Mouse (Mus musculus) heart, adult 8-10 months (tissue): ENCODE data around the gene Limk2. TPM values are rescaled to one million over a fixed set of nuclear protein-coding genes. Genes with fewer than 3 reads are reported as not detected.
A peak's percentile ranks its signal among the peaks of the same experiment; 100 is the strongest.

Experiments used
- DNase-seq: peaks from one replicate; pipeline ENCODE4 v3.0.0; 2022; ENCODE audit warnings: low spot score
- total RNA-seq, 4 experiments: library from RNA; stranded (reverse); gene quantifications; 2 replicates each; pipeline ENCODE4 v1.2.4; 2022

Limk2 gene
- total RNA-seq, 4 experiments from 2014 or later, result 16.7 to 25.5 (median 19.4) TPM

DNA sequence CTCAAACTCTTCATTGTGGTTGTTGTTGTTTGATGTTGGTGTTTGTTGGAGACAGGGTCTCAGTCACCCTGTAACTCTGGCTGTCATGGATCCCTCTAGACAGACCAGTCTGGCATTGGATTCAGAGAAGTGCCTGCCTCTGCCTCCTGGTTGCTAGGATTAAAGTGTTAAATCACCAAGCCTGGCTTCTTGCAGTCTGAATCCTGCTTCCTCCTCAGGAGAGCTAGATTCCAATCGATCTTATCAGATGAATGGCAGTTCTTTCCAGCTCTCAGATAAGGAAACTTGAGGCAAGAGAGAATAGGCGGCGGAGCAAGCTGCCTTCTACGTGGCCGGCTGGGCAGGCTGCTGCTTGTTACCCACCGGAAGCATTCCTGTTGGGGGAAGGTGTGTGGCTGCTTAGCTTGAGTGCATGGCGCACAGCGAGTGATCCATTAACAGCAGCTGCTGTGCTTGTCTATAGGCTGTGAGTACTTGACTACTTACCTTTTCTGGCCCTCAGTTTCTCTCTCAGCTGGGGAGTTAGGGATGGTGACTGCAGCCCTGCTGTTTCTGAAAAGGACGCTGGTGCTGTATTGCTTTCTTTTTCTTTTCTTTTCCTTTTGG, 74.2 kb downstream of the Limk2 start:
- no peak for DNase-seq

DNA sequence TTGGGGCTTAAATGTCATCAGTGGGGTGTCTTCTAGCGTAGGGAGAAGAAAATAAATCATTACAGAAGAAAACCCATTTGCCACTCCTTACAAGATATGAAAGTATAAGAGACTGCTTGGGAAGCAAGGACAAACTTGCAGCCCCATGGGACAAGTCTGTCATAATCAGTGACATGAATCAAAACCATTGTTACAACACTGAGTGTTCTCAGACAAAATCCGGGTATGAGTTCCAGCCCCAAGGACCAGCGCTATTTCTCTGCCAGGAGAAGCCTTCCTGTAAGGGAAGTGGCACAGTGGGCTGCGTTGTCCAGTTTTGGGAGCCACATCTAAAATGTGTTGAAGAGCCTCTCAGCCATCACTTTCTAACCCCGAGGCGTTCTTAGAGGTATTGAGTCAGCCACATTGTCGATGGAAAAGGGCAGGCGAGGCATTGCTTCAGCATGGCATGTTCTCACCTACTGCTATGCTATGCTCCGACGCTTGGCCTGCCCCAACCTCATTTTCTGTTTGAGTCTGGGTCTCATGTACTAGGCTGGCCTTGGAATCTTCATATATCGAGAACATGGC, 74.8 kb downstream of the Limk2 start:
- no peak for DNase-seq

DNA sequence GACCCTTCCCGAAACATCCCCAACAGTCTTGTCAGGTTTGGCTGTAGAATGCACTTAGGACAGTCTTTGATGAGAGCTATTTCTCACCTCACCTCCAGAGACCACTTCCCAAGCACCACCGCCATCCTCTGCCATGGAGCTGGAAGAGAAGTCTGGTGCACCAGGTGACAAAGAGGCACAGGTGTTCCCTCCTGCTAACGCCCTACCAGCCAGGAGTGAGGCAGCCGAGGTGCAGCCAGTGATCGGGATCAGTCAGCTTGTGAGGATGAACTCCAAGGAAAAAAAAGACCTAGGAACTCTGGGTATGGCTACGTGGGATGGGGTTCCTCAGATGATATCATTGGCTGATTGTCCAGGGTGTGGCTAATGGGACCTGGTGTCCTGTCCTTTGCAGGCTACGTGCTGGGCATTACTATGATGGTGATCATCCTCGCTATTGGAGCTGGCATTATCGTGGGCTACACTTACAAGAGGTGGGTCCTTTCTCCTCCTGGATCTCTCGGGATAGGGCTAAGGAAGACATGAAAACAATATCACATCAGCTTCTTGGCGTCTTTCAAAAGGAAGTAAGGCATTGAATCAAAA, 75.8 kb downstream of the Limk2 start:
- DNase-seq, result no peak

DNA sequence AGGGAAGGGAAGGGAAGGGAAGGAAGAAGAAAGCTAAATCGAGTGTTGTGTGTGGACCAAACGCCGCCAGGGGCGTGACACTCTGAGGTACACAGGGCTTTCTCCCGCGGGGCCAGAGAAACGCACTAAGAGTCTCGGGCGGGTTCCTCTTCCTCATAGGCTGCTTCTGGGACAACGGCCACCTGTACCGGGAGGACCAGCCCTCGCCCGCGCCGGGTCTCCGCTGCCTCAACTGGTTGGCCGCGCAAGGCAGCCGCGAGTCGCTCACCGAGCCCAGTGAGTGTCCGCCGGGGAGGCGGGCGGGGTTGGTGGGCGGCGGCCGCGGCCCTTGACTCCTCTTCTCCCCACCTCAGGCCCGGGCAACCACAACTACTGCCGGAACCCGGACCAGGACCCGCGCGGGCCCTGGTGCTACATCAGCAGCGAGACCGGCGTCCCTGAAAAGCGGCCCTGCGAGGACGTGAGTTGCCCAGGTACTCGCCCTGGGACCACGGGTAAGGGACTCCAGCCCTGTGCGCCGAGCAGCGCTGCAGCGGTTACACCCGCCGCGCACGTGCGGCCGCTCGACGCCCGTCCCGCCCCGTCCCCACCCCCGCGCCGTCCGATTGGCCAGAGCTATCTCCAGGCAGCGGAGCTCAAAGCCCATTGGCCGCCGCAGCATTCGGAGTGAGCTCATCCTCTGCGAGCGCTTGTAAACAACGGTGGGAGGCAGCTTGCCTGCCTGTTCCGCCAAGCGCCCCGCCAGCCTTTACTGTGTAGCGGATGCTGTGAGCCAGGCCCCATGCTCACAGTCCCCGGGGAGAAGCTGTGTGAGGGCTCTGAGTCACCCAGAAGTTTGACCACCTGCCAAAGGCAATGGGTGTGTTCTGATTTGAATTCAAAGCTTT, 77.0 kb downstream of the Limk2 start:
- peak; percentile 94 for DNase-seq

DNA sequence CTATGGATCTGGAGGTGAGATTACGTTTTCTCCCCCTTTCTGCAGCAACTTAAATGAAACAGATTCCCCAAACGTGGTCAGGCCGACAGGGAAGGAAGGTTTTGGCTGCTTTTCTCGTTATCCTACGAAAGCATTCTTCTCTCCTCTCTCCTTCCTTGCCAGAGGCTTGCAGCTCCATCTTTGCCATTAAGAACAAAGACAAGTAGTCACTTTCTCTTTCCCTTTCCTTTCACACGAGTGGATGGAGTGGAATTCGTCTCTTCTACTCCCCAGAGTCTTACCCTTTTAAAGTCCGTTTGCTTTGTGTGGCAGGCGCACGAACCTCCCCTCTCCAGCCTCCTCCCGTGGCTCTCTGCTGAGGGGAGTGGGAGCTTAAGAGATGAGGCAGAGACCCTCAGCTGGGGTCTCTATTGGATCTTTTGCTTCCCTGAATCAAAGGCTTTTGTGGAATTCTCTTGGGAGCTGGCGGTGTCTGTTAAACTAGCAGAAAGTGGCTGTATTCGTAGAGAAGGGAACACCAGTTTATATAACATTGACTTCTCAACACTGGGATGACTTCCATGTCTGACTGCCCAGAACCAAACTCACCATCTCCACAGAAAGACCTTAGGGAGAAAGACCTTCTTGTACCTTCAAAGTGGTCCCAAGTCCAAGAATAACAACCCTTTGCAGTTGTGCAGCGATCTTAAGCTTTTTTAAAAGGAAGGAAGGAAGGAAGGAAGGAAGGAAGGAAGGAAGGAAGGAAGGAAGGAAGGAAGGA, 77.8 kb downstream of the Limk2 start:
- no peak for DNase-seq

DNA sequence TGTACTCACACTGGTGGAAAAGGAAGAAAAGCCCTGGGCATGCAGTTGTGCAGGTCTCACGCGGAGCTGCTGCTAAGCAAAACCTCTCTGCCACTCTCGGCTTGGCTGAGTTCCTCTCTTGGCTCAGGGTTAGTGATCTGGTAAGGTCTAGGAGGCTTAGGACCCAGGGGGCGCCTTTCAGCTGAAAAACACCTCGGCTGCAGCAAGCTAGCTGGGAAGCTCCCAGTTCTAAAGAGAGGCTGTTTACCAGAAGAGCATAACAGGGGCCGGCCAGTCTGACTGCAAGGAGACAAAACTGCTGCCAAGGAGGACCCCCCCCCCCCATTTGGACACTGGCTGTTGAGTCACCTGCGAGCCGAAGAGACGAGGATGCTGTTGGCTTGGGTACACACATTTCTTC, 78.4 kb downstream of the Limk2 start:
- peak; percentile 90 for DNase-seq

DNA sequence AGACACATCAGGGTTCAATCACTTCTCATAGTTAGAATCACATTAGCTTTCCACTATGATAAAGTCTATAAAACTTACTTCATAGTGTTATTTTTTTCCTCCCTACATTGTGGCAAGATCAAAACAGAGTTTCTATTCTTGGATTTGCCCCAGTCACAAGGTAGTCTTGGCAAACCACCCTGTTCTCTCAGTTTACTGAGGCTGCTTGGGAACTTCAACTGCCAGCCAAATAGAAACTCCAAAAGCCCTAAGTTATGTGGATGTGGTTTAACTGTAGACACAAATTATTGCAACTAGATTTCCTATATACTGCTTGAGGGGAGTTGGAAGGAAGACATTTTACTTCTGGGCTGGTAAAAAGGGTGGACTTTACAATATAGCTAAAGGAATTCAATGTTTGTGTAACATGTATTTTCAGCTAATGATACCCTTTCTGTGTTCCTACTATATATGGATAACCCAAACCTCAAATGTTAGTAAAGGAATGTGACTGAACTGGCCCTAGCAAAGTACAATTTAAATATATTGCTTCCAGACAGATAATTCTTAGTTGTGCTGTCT, 79.0 kb downstream of the Limk2 start, which contains the start of gene Pik3ip1:
Pik3ip1 (plus strand) TSS at position 511 of the 561 bp plus-strand sequence.
- peak; percentile 77 for DNase-seq

DNA sequence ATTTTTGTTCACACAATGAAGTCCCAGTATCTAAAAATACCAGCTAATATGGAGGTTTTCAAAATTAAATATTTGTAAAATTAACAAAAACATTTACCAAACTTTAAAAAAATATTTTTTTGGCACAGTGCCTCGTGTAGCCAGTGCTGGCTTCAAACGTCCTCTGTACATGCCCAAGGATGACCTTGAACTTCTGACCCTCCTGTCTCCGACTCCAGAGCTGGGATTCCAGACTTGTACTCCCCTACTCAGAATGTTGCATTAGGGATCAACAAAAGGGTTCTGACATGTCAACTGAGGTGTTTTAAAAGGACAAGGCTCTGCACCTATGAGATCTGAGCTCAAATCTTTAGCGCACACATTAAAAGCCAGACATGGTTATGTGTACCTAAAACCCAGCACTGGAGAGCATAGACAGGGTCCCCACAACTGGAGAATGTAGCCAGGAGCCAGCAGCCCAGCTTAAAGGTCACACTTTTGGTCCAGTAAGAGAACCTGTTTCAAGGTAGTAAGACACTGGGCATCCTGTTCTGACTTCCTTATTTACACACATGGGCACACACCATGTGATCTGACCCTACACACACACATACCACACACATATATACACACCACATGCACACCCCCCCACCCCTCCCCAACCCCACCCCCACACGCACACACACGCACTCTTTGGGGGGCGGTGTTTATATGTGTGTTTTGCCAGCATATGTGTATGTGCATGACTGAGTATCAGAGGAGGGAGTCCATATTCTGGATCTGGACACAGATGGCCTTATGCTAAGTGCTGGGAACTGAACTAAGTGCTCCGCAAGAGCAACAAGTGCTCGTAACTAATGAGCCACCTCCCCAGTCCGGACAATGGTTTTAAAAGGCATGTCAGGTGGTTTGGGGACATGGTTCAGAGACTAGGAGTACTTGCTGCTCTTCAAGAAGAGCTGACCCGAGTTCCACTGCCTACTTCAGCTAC, 79.9 kb downstream of the Limk2 start:
- DNase-seq, result no peak

DNA sequence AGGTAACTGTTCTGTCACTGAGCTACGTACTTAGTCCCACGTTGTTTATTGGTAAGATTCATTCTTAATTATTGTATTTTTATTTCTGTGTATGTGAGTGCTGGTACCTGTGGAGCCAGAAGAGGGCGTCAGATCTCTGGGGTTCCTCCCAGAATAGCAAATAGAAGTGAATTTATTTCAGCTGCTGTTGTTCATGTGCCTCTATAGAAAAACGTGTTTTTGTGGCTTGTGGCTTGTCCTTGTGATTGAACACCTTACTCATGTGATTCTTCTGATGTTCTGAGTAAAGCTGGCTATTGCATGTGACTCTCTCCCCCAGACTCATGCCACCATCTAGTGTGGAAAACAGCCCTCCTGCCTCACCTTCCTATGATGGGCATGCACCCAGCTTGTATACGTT, 80.7 kb downstream of the Limk2 start:
- DNase-seq, result no peak

DNA sequence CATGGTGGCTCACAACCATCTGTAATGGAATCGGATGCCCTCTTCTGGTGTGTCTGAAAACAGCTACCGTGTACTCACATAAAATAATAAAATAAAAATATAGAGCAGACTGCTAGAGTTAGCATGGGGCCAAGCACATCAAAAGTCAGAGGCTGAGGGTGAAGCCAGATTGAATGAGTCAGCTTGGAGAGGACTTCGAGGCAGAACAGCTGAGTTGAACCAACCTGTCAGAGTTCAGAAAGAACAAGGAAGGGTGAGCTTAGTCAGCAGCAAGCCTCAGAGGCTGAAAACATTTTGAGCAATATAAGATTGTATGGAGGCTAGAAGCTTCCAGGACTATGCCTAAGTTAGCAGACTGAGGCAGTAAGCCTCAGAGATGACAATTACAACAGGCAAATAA, 90.7 kb downstream of the Limk2 start:
- DNase-seq, result no peak

DNA sequence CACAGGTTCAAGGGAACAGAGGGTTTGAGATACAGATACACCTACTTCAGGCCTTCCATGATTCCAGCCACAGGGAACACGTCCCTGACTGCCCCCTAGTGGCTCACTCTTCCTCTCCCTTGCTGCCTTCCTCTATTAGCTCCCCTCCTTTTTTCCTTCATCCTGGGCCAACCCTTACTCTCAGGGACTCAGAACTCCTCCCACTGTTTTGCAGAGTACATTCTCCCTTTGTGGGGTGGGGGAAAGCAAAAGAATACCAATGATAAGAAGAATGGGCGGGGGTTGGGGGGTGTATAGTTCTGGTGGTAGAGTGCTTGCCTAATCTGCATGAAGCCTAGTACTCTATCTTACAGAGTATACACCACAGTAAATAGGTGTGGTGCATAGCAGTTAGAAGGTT, 94.8 kb downstream of the Limk2 start:
- DNase-seq, result peak; percentile 18

DNA sequence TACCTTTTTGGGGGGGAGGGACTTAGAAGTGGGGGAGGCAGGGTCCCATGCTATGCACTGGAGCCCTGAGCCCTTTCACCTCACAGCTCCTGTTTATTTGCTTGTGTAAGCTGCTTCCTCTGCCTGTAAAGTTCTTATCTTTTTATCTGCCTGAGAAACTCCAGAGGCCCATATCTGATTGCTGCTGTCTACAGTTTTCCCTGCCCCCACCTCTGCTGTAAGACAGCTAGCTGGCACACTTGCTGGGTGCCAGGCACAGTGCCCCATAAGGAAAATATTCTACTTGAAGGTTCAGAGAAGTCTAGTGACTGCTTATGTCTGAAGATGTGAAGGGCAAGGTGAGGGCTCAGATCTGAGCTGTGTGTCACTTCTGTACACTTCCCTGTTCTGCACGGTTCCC, 95.7 kb downstream of the Limk2 start:
- no peak for DNase-seq

DNA sequence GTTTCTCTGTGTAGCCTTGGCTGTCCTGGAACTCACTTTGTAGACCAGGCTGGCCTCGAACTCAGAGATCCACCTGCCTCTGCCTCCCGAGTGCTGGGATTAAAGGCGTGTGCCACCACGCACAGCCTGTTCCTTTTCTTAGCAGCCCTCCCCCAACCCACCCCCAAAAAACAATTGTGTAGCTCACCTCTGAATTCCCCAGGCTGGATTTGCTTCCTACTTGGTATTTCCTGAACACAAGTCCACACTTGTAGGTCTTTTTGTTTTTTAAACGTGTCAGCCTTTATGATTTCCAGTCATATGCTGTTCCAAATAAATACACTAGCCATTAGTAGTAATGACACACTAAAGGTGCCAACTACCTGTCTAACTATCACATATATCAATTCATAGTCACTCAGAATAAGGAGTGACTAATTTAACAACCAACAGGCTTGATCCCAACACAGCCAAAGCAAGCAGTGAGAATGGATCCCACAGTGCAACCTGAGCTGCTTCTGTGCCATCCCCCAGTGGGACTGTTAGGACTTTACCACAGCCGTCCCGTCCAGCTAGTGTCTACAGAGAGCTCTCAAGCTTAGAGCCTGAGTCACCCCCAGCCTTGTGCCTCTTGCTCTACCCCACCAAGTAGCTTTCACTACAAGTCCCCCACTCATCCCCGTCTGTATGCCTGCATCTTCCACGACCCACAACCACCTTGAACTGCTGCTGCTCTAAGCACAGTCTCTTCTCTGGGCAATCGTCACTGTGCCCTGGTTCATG, 97.2 kb downstream of the Limk2 start:
- no peak for DNase-seq

DNA sequence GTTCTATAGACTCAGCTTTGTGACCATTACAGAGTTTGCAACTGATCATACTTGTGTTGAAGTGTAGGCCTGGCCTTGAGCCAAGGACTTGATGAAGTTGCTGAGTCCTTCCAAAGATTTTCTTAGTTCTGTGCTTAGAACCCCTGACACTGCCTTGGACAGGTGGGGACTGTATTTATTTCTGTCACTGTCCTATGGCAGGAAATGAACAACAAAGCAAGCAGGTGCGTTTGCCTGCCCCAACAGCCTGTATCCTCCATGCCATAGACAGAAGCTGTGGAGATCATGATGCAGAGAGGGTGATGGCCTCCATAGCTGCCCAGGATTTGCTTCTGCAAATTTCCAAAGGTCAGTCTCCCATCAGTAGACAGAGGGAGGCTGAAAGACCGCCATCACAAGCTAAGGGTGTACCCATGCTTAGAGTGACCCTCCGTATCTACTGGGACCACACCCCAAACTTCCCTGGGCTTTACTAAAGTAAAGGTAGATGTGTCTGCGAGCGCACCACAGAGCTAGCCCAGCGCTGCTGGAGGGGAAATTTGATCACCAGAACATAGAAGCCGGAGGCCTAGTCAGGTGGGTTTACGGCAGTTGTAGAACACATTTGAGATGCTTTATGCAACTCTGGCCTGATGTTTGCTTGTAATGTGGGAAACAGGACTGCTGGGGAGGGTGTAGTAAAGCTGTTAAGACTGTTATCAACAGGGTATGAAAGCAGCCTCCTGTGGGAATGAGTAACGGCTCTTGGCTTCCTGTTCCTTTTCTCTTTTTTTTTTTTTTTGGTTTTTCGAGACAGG, 98.0 kb downstream of the Limk2 start:
- no peak for DNase-seq

DNA sequence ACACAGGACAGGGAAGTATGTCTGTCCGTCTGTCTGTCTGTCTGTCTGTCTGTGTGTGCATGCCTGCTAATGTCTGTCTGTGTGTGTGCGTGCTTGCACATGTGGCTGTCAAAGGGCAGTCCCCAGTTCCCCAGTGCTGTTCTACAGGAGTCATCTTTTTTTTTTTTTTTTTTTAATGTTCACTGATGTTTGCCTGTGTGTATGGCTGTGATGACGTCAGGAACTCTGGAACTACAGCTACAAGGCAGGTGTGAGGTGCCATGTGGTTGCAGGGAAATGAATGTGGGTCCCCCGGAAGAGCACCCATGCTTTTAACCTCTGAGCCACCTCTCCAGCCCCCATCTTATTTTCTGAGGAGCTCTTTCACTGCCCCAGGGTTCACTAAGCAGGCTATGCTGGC, 99.1 kb downstream of the Limk2 start:
- DNase-seq, result no peak

DNA sequence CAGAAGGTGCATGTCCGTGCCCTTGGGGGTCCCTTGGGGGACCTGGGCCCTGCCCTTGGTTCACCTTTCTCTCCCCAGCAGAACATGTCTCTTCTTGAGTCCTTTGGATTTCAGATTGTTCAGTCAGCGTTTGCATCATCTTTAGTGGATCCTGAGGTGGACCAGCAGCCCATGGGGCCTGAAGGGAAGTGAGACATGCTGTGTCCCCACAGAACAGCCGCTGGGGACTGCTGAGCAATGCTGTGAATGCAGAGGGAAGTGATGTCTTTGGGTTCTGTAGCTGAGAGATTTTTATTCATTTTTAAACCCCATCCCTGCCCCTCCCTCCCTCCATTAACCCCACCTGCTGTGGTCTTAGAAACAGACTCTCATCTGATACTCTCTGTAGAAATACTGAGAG, 101.1 kb downstream of the Limk2 start:
- DNase-seq, result no peak

DNA sequence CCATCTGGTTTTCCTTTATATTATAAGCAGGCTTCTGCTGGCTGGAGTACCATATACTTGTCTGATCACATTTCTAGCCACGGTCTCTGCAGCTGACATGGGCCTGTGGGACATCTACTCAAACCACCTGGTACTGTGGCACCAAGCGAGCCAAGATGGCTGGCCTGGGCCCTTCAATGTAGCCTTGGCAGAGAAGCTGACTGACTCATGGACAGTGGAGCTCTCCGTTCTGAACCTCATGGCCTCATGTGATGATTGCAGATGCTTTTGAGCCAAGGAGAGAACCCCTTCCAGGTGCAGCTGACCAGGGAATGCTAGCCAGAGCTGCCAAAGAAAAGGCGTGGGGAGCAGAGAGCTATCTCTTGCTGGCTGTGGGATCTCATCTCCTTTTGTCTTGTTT, 103.2 kb downstream of the Limk2 start:
- no peak for DNase-seq

DNA sequence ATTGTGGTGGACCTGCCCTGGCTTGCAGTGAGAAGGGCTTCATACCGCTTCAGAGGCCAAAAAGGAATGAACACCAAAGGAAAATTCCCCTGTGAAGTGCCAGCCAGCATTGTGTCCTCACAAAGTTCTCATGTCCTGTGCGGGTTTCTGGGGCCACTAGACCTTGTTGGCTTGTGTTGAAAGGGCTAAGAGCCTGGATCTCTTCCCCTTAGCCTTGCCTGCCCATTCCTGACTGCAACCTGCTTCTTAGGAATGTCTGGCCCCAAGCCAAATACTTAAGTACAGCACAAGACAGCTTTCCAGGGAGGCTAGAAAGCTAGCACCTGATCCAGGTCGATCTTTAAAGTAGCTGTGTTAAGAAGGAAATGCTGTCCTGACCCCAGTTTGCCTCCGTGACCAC, 106.2 kb downstream of the Limk2 start:
- no peak for DNase-seq

DNA sequence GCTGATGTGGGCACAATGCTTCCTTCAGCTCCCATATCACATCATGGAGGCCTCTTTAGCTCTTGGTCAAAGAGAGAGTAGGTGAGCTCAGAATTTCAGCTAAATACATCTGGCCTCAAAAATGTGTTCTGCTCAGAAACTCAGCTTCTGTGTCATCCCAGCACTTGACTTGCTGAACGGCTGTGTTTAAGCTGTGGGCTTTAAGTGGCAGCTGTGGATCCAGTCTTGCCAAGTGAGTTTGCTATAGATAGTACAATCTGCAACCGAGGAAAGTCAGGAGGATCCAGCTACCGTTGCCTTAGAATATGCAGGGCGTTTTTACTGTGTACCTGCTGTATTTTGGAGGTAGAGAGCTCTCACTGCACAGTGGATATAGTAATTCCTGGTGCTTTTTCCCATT, 106.6 kb downstream of the Limk2 start:
- DNase-seq, result no peak
